Mouse (Mus musculus) stomach, embryonic 16.5 days (tissue): ENCODE data around the gene Hsd3b6. TPM values are rescaled to one million over a fixed set of nuclear protein-coding genes. Genes with fewer than 3 reads are reported as not detected.
"Not testable (repeated sequence)": the region's sequence is repeated elsewhere in the genome, so short reads cannot be mapped to it uniquely, and the experiment has no call there.

ENCODE experiments used
- ATAC-seq: fragments of 200-750 bp; cut with Nextera tagmentation; 2 replicates; pipeline ENCODE4 v1.8.0; 2017; ENCODE audit warnings: moderate number of reproducible peaks, moderate TSS enrichment; ENCODE audit not compliant: insufficient read depth, low FRiP score
- H3K27ac ChIP-seq: fragments of 300-500 bp; sonication (generic); 2 replicates; pipeline ENCODE4 v1.5.1; 2014; ENCODE audit warnings: low read length
- H3K27me3 ChIP-seq: fragments of 300-500 bp; sonication (generic); 2 replicates; pipeline ENCODE4 v1.6.1; 2014; ENCODE audit warnings: low read length, control low read depth, mixed read lengths; ENCODE audit not compliant: control insufficient read depth, insufficient read depth
- H3K36me3 ChIP-seq: fragments of 300-500 bp; sonication (generic); 2 replicates; pipeline ENCODE4 v1.6.1; 2014; ENCODE audit warnings: low read length; ENCODE audit not compliant: control insufficient read depth, insufficient read depth
- H3K4me1 ChIP-seq: fragments of 300-500 bp; sonication (generic); 2 replicates; pipeline ENCODE4 v1.6.1; 2014; ENCODE audit warnings: low read length, control low read depth, mixed read lengths; ENCODE audit not compliant: control insufficient read depth, insufficient read depth
- H3K4me2 ChIP-seq: fragments of 300-500 bp; sonication (generic); 2 replicates; pipeline ENCODE4 v1.6.1; 2014; ENCODE audit warnings: low read depth, low read length, mixed read lengths
- H3K4me3 ChIP-seq: fragments of 300-500 bp; sonication (generic); replicated peaks from 2 replicates; pipeline ENCODE4 v1.5.1; 2014; ENCODE audit warnings: mild to moderate bottlenecking, low read length
- H3K9ac ChIP-seq: fragments of 300-500 bp; sonication (generic); 2 replicates; pipeline ENCODE4 v1.6.1; 2014; ENCODE audit warnings: low read length
- H3K9me3 ChIP-seq: fragments of 300-500 bp; sonication (generic); replicated peaks from 2 replicates; pipeline ENCODE4 v1.6.1; 2016; ENCODE audit warnings: low read length, control low read depth; ENCODE audit not compliant: control insufficient read depth
- WGBS: fragments of 180-500 bp; shearing (Covaris S2); extraction: QIAGEN DNeasy Blood & Tissue Kit; methylation state at CpG from one replicate; pipeline ENCODE4 v1.1.7; 2014; 5-methylcytosine and 5-hydroxymethylcytosine counted together
- polyA plus RNA-seq: library from polyadenylated mRNA; unstranded; fragments of >200 nt; fragmentation: Nextera tagmentation; extraction: Ambion mirVana; gene quantifications from 2 replicates; pipeline ENCODE4 v1.2.1, GENCODE M21; 2015

The Hsd3b6 gene
- polyA plus RNA-seq, 1 experiment from 2014 or later: 1.0 TPM

DNA sequence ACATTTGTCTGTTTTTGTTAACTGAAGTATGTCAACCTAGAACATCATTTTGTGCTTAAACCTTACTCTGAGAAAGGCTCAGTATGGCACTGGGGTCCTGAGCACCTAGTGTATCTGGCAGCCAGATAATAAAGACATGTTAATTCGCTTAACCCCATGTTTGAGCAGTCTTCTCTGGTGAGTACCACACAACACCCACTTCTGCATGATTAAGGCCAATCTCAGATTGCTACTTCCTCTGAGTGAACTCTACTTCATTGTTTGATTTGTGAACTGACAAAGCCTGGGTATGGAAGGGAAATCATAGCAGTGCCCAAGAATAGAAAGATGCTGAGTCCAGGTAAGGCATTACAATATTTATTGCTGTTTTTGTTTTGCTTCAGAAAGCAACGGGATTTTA, 37.6 kb upstream of the Hsd3b6 start:
- ATAC-seq: no peak
- Histone ChIP-seq H3K27ac (no peak overlapping the region), H3K27me3 (no peaks in the 10 kb centered on the region), H3K4me2 (no peak overlapping the region), H3K36me3 (no peaks in the 10 kb centered on the region), H3K9me3 (no peaks in the 10 kb centered on the region), H3K4me1 (no peaks in the 10 kb centered on the region), H3K9ac (no peak overlapping the region), H3K4me3 (no peak overlapping the region)
- WGBS: 72% methylated on average over 2 of the region's 2 CpGs

DNA sequence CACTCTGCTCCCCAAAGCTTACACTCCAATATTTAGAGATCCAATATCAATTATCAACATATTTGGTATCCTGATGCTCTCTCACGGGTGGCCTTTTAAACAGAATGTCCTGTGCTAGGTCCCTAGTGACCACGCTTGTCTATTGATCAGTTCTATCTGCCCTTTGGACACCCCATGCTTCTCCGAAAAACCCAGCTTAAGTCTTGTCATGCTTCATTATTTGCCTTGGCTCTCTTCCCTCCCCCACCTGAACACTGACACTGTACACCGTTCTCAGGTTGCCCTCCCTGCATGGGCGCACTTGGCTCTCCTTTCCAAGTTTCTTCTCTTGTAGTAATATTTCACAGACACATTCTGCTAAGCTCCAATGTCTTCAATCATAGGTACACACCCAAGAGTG, 36.0 kb upstream of the Hsd3b6 start:
- H3K27ac ChIP-seq: no peak overlapping the region
- no peaks in the 10 kb centered on the region for H3K36me3 ChIP-seq
- no peak overlapping the region for H3K4me2 ChIP-seq
- no peaks in the 10 kb centered on the region for H3K4me1 ChIP-seq
- no peaks in the 10 kb centered on the region for H3K27me3 ChIP-seq
- no peak overlapping the region for H3K4me3 ChIP-seq
- H3K9me3 ChIP-seq: no peaks in the 10 kb centered on the region
- 77% methylated on average over 5 of the region's 5 CpGs for WGBS
- no peak overlapping the region for H3K9ac ChIP-seq
- no peak for ATAC-seq

DNA sequence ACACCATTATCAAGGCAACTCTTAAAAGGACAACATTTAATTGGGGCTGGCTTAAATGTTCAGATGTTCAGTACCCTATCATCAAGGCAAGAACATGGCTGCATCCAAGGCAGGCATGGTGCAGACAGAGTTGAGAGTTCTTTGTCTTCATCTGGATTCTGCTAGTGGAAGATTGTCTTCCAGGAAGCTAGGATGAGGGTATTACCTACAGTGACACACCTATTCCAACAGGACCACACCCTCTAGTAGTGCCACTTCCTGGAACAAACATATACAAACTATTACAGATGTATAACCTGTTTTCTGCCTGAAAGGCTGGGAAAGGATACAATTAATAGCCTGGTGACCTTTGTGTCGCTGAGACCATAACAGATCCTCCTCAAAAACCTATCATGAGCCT, 34.7 kb upstream of the Hsd3b6 start:
- Histone ChIP-seq H3K9ac (no peak overlapping the region), H3K9me3 (no peaks in the 10 kb centered on the region), H3K36me3 (no peaks in the 10 kb centered on the region), H3K27me3 (no peaks in the 10 kb centered on the region), H3K4me3 (no peak overlapping the region), H3K4me1 (no peaks in the 10 kb centered on the region), H3K27ac (no peak overlapping the region), H3K4me2 (no peak overlapping the region)
- WGBS: 72% methylated on average over 1 of the region's 1 CpGs
- no peak for ATAC-seq

DNA sequence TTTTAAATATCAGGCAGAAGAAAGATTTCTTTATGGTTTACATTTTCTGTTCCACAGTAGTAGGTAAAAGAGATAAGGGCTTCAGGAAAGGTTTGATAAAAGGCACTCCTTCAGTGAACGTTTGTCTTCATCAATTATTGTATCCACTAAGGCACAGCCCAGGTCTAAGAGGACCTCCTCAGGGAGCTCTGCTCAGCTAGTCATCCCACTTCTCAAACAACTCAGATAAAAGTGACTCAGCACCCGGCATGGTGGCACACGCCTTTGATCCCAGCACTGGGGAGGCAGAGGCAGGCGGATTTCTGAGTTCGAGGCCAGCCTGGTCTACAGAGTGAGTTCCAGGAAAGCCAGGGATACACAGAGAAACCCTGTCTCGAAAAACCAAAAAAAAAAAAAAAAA, 1.6 kb downstream of the Hsd3b6 start:
- ATAC-seq, H3K4me1 ChIP-seq, H3K9ac ChIP-seq, H3K36me3 ChIP-seq, H3K27me3 ChIP-seq, H3K27ac ChIP-seq, H3K4me3 ChIP-seq, H3K4me2 ChIP-seq, H3K9me3 ChIP-seq: not testable (repeated sequence)
- 75% methylated on average over 5 of the region's 6 CpGs for WGBS

GRCm38 (mm10) chr3:98805032-98805431, 9.2 kb downstream of the Hsd3b6 start:
- H3K9me3 ChIP-seq, H3K27me3 ChIP-seq, H3K9ac ChIP-seq, ATAC-seq, H3K4me2 ChIP-seq, H3K27ac ChIP-seq, H3K4me3 ChIP-seq, H3K4me1 ChIP-seq, H3K36me3 ChIP-seq: not testable (repeated sequence)
- WGBS: 39% methylated on average over 3 of the region's 3 CpGs

DNA sequence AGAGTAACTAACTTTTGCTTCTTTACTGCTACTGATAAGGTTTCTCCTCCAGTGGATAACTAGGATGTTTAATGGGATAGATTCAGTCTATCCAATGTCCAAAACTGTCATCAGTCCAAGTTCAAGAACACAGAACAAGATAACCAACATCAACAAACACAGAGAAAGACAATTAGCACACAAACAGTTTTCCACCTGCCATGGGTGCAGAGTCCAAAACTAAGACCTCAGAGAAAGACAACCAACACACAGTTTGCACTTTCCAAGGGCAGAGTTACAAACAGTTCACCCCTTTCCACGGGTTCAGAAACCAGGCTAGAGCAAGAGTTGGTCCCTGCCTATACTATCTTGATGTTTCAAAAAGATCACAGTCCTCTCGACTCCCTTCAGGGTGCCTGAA, 27.7 kb downstream of the Hsd3b6 start:
- 64% methylated on average over 2 of the region's 2 CpGs for WGBS
- no peak overlapping the region for H3K4me3 ChIP-seq
- H3K9ac ChIP-seq: no peak overlapping the region
- no peak for ATAC-seq
- no peaks in the 10 kb centered on the region for H3K36me3 ChIP-seq
- no peaks in the 10 kb centered on the region for H3K4me1 ChIP-seq
- H3K27ac ChIP-seq: no peak overlapping the region
- no peaks in the 10 kb centered on the region for H3K27me3 ChIP-seq
- no peak overlapping the region for H3K4me2 ChIP-seq
- H3K9me3 ChIP-seq: no peaks in the 10 kb centered on the region

DNA sequence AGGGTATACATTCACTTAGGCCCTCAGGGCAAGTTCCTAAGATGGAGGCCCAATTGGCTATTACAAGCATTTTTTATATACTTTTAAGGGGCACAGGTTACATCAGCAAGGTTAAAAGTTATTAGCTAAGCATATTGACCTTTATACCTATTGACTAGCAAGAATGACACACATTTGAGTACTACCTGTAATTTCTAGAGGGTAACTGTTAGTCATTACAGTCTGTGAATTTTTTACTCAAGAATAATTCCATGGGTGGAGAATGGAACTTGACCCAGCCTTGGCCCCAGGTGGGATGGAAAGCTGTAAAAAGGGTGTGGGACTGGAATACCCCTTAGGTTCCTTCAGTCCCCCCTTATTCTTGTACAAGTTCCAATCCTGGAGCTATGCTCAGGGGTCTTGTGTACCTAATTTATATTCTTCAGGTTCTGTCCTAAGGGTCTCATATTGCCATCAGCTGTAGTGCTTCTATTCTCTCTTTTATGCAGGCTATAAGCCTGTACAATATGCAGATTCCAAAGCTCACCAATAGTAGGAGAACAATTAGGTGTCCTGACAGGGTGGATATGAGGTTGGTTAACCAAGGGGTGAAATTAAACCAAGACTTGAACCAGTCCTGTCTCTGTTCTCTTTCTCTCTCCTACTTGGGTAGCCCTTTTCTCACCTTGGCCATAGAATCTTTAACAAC, 31.9 kb downstream of the Hsd3b6 start:
- no peak overlapping the region for H3K27ac ChIP-seq
- H3K9me3 ChIP-seq: no peaks in the 10 kb centered on the region
- H3K4me2 ChIP-seq: no peak overlapping the region
- ATAC-seq: no peak
- H3K27me3 ChIP-seq: no peaks in the 10 kb centered on the region
- no peak overlapping the region for H3K9ac ChIP-seq
- no peak overlapping the region for H3K4me3 ChIP-seq
- no peaks in the 10 kb centered on the region for H3K4me1 ChIP-seq
- no peaks in the 10 kb centered on the region for H3K36me3 ChIP-seq

GRCm38 (mm10) chr3:98780921-98781320, 33.3 kb downstream of the Hsd3b6 start:
- H3K4me1 ChIP-seq: no peaks in the 10 kb centered on the region

GRCm38 (mm10) chr3:98764155-98764554, 50.1 kb downstream of the Hsd3b6 start:
- H3K27me3 ChIP-seq: no peaks in the 10 kb centered on the region
- no peaks in the 10 kb centered on the region for H3K4me1 ChIP-seq
- H3K9me3 ChIP-seq: no peaks in the 10 kb centered on the region
- no peak for ATAC-seq
- H3K36me3 ChIP-seq: no peaks in the 10 kb centered on the region
- no peak overlapping the region for H3K4me2 ChIP-seq
- no peak overlapping the region for H3K4me3 ChIP-seq
- no peak overlapping the region for H3K9ac ChIP-seq
- no peak overlapping the region for H3K27ac ChIP-seq

More at GRCm38 (mm10) chr3:98780921-98781320, 33.3 kb downstream of the Hsd3b6 start:
- no peak overlapping the region for H3K9ac ChIP-seq
- H3K4me3 ChIP-seq: no peak overlapping the region
- no peaks in the 10 kb centered on the region for H3K27me3 ChIP-seq
- H3K27ac ChIP-seq: no peak overlapping the region
- no peaks in the 10 kb centered on the region for H3K36me3 ChIP-seq
- no peaks in the 10 kb centered on the region for H3K9me3 ChIP-seq
- no peak for ATAC-seq
- no peak overlapping the region for H3K4me2 ChIP-seq

GRCm38 (mm10) chr3:98756836-98757235, 57.4 kb downstream of the Hsd3b6 start:
- Histone ChIP-seq H3K4me3 (no peak overlapping the region), H3K27me3 (no peaks in the 10 kb centered on the region), H3K36me3 (no peaks in the 10 kb centered on the region), H3K9ac (no peak overlapping the region), H3K27ac (no peak overlapping the region), H3K4me1 (no peaks in the 10 kb centered on the region), H3K4me2 (no peak overlapping the region), H3K9me3 (no peaks in the 10 kb centered on the region)
- WGBS: 78% methylated on average over 3 of the region's 3 CpGs
- ATAC-seq: no peak
